Mouse (Mus musculus) forebrain, embryonic 12.5 days (tissue): ENCODE measurements at regions not wholly inside any gene's neighbourhood (a gene's known extent, or its start where the extent isn't known, plus 50 kb on each side); places are given as distances from the start of the nearest gene placed in this dataset.
A peak's percentile ranks its signal among the peaks of the same experiment; 100 is the strongest.

Experiments used
- ATAC-seq: fragments of 200-750 bp; cut with Nextera tagmentation; 2 replicates; pipeline ENCODE4 v1.8.0; 2017; ENCODE audit warnings: moderate TSS enrichment; ENCODE audit not compliant: low FRiP score
- H3K27ac ChIP-seq: fragments of 300-500 bp; sonication (generic); 2 replicates; pipeline ENCODE4 v1.5.1; 2016; ENCODE audit warnings: mild to moderate bottlenecking
- H3K27me3 ChIP-seq: fragments of 300-500 bp; sonication (generic); 2 replicates; pipeline ENCODE4 v1.6.1; 2016; ENCODE audit warnings: mild to moderate bottlenecking
- H3K36me3 ChIP-seq: fragments of 300-500 bp; sonication (generic); replicated peaks from 2 replicates; pipeline ENCODE4 v1.6.1; 2016; ENCODE audit warnings: mild to moderate bottlenecking
- H3K4me1 ChIP-seq: fragments of 300-500 bp; sonication (generic); 2 replicates; pipeline ENCODE4 v1.6.1; 2016
- H3K4me2 ChIP-seq: fragments of 300-500 bp; sonication (generic); 2 replicates; pipeline ENCODE4 v1.6.1; 2016; ENCODE audit warnings: mild to moderate bottlenecking, moderate library complexity
- H3K4me3 ChIP-seq: fragments of 300-500 bp; sonication (generic); replicated peaks from 2 replicates; pipeline ENCODE4 v1.5.1; 2016; ENCODE audit warnings: mild to moderate bottlenecking
- H3K9ac ChIP-seq: fragments of 300-500 bp; sonication (generic); 2 replicates; pipeline ENCODE4 v1.6.1; 2016; ENCODE audit warnings: mild to moderate bottlenecking
- H3K9me3 ChIP-seq: fragments of 300-500 bp; sonication (generic); 2 replicates; pipeline ENCODE4 v1.6.1; 2016
- WGBS: fragments of 180-500 bp; shearing (Covaris S2); methylation state at CpG from one replicate; pipeline ENCODE4 v1.1.7; 2016; 5-methylcytosine and 5-hydroxymethylcytosine counted together

DNA sequence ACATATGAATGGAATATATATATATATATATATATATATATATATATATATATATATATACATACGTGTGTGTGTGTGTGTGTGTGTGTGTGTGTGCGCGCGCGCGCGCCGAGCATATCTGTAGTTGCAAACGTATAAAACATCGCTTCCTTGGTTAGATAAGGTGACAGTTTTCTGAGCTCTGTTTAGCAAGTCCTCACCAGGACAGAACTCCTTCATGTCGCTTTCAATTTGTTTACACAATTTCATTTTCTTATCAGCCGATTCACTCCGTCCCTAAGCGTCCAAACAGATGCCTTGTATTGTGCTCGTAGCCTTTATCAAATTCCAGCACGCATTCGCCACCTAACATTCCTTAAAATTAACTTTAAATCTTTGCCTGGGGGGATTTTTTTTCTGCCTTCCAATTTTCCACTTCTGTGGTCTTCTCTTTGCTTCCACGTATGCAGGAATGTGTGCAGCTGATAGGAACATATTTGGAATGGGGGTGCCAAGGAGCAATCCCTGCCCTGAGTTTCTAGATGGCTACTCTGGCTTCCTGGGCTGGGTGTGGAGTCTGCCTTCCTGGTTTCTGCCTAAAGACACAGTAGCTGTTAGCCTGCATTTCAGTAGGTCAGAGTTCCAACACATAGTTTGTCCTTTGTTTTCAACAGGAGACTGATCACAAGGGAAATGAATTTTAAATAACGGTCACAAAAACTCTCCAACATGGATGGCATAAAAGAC, 575.7 kb downstream of the Robo2 start:
- Histone ChIP-seq H3K36me3 (no peaks in the 10 kb centered on the region), H3K4me2 (no peak overlapping the region), H3K9me3 (no peaks in the 10 kb centered on the region), H3K9ac (no peak overlapping the region), H3K4me3 (no peak overlapping the region), H3K4me1 (no peaks in the 10 kb centered on the region), H3K27ac (no peak overlapping the region), H3K27me3 (no peaks in the 10 kb centered on the region)
- 83% methylated on average over 19 of the region's 19 CpGs for WGBS
- ATAC-seq = no peak

DNA sequence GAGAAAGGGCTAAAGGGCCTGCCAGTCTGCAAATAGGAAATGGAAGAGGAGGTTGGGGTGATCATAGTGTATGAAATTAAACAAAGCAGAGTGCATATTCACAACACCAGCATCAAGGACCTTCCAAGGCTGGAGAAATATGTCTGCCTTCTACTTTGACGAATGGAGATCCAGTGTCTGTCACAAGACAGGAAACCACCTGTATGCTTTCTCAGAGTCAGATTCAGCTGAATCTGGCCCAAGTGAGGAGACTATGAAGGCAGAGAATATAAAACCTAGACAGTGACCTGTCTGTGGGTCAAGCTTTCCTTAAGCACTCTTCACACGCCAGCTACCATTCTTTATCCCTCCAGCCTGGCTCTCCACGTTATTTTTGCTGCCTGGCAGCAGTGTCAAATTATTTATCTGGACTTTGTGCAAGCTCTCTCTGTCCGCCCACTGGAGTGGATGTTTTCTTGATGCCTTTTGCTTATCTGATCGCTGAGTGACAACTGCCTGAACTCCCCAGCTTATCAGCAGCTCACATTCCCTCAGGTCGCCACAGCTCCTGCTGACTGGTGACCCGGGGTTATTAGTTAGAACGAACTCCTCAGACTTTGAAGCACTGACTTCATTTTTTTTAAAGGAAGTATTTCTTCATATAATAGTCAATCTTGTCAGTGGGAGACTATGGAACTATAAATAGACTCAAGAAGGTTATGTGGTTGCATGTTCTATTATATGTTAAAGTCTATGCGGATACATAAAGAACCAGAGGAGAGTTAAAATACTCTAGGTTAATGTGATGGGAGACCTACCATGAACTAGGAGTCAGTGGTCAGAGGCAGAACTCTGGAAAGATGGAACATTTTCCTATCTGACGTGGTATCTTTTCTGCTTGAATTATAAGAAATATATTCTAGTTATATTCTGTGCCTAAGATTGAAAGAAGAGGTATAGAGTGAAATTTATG, 590.0 kb downstream of the Robo2 start:
- ATAC-seq = no peak
- Histone ChIP-seq H3K4me2 (no peak overlapping the region), H3K9me3 (no peaks in the 10 kb centered on the region), H3K4me1 (no peaks in the 10 kb centered on the region), H3K27ac (no peak overlapping the region), H3K36me3 (no peaks in the 10 kb centered on the region), H3K9ac (no peak overlapping the region), H3K4me3 (no peak overlapping the region), H3K27me3 (no peaks in the 10 kb centered on the region)
- 76% methylated on average over 10 of the region's 10 CpGs for WGBS

DNA sequence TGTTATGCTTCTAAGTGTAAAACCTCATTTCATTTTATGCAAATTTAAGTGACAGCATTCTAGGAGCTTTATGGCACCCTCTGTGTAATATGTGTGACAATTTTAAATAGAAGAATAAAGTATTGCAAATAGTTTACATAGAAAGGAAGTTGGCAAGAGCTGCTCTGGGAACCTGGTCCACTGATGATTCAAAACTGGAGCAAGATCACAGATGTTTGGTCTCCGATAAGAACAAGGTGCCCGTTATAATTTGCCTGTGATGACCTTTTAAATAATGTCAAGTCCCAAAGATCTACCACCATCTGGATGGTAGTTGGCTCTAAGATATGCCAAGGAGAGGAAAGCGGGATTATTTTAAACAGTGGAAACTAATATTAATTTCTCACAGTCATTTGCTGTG, 607.1 kb downstream of the Robo2 start:
- no peak overlapping the region for H3K4me3 ChIP-seq
- no peaks in the 10 kb centered on the region for H3K27me3 ChIP-seq
- no peak overlapping the region for H3K9ac ChIP-seq
- no peak for ATAC-seq
- no peak overlapping the region for H3K27ac ChIP-seq
- H3K36me3 ChIP-seq = no peaks in the 10 kb centered on the region
- no peaks in the 10 kb centered on the region for H3K9me3 ChIP-seq
- no peaks in the 10 kb centered on the region for H3K4me1 ChIP-seq
- H3K4me2 ChIP-seq = no peak overlapping the region
- WGBS = 93% methylated on average over 3 of the region's 3 CpGs

DNA sequence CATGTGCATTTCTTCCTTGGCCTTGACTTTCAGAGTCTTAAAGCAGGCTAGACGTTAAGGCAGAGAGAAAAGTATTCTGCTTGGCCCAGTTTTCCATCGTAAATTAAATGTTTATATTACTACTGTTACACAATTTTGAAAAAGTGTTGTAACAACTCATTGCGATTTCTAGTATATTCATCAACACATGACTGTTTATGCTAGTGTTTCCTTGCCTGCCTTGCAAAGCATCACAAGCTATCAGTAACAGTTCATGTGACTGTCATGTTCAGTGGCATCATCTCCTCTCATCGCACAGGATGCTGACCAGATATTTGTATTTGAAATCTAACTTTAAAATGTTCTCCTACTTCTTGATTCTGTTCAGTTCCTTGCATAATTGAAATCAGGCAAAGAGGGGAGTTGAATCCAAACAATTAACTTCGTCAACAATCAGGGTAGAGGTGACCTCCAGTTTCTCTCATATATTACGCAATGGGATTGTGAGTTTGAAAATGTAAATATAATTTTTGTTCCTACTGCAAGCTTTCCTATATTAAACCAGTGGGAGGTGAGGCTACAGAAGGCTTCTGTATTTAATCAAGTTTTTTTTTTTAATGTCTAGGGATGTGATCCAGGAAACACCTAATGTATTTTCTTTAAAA, 615.0 kb downstream of the Robo2 start:
- H3K27me3 ChIP-seq = no peaks in the 10 kb centered on the region
- H3K4me1 ChIP-seq = no peaks in the 10 kb centered on the region
- H3K4me3 ChIP-seq = no peak overlapping the region
- ATAC-seq = no peak
- H3K36me3 ChIP-seq = no peaks in the 10 kb centered on the region
- no peak overlapping the region for H3K4me2 ChIP-seq
- H3K27ac ChIP-seq = no peak overlapping the region
- H3K9me3 ChIP-seq = no peaks in the 10 kb centered on the region
- H3K9ac ChIP-seq = no peak overlapping the region
- WGBS = 89% methylated on average over 6 of the region's 6 CpGs

DNA sequence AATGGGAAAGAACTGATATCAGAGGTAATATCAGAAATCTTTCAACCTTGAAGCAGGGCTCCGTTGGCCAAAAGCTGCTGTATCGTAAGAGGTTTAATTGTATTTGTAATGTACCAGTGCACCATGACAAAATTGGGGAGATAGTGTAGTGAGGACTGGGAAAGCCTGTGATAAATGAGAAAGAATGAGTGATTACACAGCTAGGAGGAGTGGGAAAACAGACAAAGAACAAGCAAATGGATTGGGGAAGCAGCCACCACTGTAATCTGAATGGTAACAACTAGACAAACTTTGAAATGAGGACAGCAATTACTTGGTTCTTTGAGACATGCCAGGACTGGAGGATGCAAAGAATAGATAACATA, 626.6 kb downstream of the Robo2 start:
- H3K4me2 ChIP-seq = no peak overlapping the region
- H3K27me3 ChIP-seq = no peaks in the 10 kb centered on the region
- no peak overlapping the region for H3K4me3 ChIP-seq
- H3K36me3 ChIP-seq = no peaks in the 10 kb centered on the region
- H3K4me1 ChIP-seq = no peaks in the 10 kb centered on the region
- H3K27ac ChIP-seq = no peak overlapping the region
- WGBS = 91% methylated on average over 2 of the region's 2 CpGs
- no peaks in the 10 kb centered on the region for H3K9me3 ChIP-seq
- no peak overlapping the region for H3K9ac ChIP-seq
- ATAC-seq = no peak

DNA sequence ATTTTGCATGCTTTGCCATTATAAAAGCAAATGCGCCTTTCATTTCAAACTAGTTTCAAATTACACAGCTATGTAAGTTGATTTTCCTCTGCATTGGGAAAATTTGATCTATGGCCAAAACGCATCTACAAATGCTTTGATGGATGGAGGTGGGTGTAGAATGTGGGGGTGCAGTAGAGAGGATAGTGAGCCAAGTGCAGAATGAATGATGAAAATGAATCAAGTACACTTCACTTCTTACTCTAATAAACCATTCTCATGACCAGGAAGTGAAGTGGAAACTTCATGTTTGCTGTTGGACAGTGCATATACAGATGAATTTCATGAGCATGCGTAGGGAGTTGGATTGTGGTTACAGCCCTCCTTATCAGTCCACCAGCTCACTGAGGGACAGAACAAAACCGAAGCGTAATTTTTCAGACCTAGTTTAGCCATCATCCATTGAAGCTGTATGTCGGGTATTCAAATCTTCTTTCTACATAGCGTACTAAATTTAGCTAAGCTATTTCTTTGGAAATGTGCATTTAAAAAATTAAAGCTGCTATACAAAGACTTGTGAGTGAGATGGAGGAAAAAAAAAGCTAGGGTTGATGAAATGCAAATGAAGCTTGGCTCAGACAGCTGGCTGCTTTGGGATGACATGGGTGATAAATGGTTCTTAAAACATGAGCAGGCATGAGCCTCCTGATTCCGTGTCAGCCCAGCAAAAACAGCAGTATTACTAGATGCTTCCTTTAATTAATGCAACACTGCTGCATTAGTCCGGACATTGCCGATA, 627.1 kb downstream of the Robo2 start:
- no peaks in the 10 kb centered on the region for H3K4me1 ChIP-seq
- H3K9me3 ChIP-seq = no peaks in the 10 kb centered on the region
- H3K36me3 ChIP-seq = no peaks in the 10 kb centered on the region
- H3K27me3 ChIP-seq = no peaks in the 10 kb centered on the region
- H3K4me2 ChIP-seq = no peak overlapping the region
- no peak overlapping the region for H3K9ac ChIP-seq
- WGBS = 88% methylated on average over 10 of the region's 10 CpGs
- no peak for ATAC-seq
- no peak overlapping the region for H3K4me3 ChIP-seq
- H3K27ac ChIP-seq = no peak overlapping the region

DNA sequence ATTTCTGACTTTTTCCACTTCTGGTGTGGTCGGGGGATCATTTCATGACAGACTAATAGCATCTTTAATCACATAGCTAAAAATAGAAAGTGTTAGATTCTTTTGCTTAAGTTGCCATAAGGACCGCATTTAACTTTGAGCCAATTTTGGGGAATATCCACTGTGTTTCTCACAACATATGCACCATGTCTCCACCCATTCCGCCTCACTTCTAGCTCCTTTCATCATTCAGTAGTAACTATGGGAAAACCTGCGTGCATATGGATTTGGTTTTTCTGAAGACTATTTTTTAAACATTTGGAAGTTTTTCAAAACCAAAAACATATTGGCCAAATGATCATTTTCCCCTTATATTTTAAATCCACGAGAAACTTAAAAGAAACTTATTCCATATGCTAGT, 639.2 kb downstream of the Robo2 start:
- 87% methylated on average over 5 of the region's 5 CpGs for WGBS
- Histone ChIP-seq H3K4me3 (no peak overlapping the region), H3K4me1 (no peaks in the 10 kb centered on the region)

DNA sequence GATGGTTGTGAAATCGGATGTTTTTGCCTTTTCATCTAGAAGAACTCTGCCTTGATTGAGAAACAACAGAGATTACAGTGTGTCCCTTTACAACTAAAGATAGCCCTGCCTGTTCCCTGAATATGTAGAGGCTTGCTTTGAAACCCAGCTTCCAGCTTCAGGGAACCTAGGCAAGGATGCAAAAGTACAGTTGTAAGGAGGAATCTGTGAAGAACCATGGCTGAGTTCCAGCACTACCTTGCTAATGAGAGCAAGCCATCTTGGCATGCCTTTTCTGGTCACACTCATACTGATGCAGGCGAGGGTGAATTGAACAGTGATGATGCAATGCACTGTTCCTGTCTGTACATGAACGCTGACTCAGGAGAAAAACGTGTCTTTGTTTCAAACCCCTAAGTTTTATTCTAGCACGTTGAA, 641.2 kb downstream of the Robo2 start:
- Histone ChIP-seq H3K9ac (no peak overlapping the region), H3K4me1 (no peaks in the 10 kb centered on the region), H3K36me3 (no peaks in the 10 kb centered on the region), H3K4me3 (no peak overlapping the region), H3K27me3 (no peaks in the 10 kb centered on the region), H3K9me3 (no peaks in the 10 kb centered on the region), H3K4me2 (no peak overlapping the region), H3K27ac (no peak overlapping the region)
- ATAC-seq = no peak
- 76% methylated on average over 5 of the region's 5 CpGs for WGBS

More for the DNA sequence above, 639.2 kb downstream of the Robo2 start:
- H3K9me3 ChIP-seq = no peaks in the 10 kb centered on the region
- no peak for ATAC-seq
- no peaks in the 10 kb centered on the region for H3K36me3 ChIP-seq
- H3K27ac ChIP-seq = no peak overlapping the region
- H3K27me3 ChIP-seq = no peaks in the 10 kb centered on the region
- H3K9ac ChIP-seq = no peak overlapping the region
- no peak overlapping the region for H3K4me2 ChIP-seq

DNA sequence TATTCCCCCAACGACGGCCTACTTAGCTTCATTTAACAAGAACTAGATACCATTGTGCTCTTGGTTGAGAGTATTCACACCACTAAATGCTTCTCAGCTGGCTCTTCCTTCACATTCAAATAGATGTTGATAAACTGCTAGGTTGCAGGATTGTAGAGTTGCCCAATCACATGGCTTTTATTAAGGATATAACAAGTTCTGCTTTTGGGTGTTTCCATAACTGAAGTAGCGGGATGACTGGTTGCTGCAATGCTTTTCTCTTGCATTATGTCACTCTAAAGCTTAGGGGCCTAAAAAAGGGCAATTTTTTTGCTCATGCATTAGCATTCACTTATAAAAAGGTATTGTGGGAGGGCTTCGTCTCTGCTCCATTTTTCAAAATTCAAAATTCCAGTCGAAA, 641.9 kb downstream of the Robo2 start:
- Histone ChIP-seq H3K9ac (no peak overlapping the region), H3K4me3 (no peak overlapping the region), H3K9me3 (no peaks in the 10 kb centered on the region), H3K27me3 (no peaks in the 10 kb centered on the region), H3K4me1 (no peaks in the 10 kb centered on the region), H3K27ac (no peak overlapping the region), H3K36me3 (no peaks in the 10 kb centered on the region), H3K4me2 (no peak overlapping the region)
- ATAC-seq = no peak
- 84% methylated on average over 5 of the region's 5 CpGs for WGBS

DNA sequence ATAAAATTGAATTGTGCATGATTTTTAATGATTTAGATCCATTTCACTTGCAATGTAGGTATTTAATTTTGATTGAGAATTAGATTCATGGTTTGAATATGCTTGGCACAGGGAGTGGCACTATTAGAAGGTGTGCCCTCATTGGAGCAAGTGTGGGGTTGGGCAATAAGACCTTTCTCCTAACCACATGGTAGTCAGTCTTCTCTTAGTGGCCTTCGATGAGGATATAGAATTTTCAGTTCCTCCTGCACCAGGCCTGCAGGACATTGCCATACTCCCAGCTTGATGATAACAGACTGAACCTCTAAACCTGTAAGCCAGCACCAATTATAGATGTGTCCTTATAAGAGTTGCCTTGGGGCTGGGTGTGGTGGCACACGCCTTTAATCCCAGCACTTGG, 642.9 kb downstream of the Robo2 start:
- no peak overlapping the region for H3K4me3 ChIP-seq
- ATAC-seq = no peak
- no peak overlapping the region for H3K4me2 ChIP-seq
- 94% methylated on average over 2 of the region's 2 CpGs for WGBS
- H3K9ac ChIP-seq = no peak overlapping the region
- H3K4me1 ChIP-seq = no peaks in the 10 kb centered on the region
- H3K9me3 ChIP-seq = no peaks in the 10 kb centered on the region
- no peak overlapping the region for H3K27ac ChIP-seq
- H3K27me3 ChIP-seq = no peaks in the 10 kb centered on the region
- no peaks in the 10 kb centered on the region for H3K36me3 ChIP-seq

DNA sequence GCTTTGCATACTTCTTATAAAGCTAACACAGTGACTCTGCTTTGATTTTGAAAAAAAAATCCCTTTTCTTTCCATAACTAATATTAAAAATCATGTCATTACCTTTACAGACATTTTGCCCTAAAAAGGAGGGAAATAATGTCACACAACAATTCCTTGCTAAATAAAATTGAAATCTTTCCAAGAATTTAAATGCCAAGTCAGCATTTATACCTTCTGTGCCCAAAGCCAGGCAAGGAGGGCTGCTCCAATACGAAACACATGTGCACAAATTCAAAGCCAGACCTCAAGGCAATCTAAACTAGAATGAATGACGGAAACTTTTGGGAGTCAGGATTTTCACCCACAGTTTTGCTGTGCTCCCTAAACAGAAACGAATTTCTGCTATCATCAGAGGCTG, 646.4 kb downstream of the Robo2 start:
- no peaks in the 10 kb centered on the region for H3K4me1 ChIP-seq
- H3K36me3 ChIP-seq = no peaks in the 10 kb centered on the region
- no peaks in the 10 kb centered on the region for H3K9me3 ChIP-seq
- no peak overlapping the region for H3K9ac ChIP-seq
- H3K27ac ChIP-seq = no peak overlapping the region
- no peak for ATAC-seq
- H3K4me3 ChIP-seq = no peak overlapping the region
- WGBS = 86% methylated on average over 3 of the region's 3 CpGs
- no peaks in the 10 kb centered on the region for H3K27me3 ChIP-seq
- no peak overlapping the region for H3K4me2 ChIP-seq

DNA sequence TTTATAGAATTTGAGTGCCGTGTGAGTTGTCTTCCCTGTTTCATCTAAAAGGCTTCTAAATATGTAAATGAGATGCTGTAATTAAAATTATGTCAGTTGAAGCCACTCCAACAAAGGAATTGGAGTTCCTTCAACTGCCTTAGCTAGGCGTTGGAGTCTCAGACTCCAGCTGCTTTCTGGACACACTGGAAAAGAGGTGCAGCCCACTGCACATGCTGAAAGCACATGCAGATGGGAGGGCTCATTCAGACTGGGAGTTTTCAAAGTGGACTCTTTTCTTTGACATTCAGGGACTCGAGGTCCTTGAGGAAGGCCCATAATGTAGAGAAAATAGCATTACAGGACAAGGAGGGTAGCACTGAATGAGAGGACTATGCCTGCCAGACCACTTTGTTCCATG, 650.7 kb downstream of the Robo2 start:
- H3K36me3 ChIP-seq = no peaks in the 10 kb centered on the region
- 0 out of 2 replicates have a peak, but pooled peaks have one; percentile 55 for ATAC-seq
- H3K4me1 ChIP-seq = peaks cover 2% of the 10 kb centered on the region; the same call in 1 of the 2 replicates
- no peak overlapping the region for H3K27ac ChIP-seq
- WGBS = 34% methylated on average over 3 of the region's 3 CpGs
- H3K9me3 ChIP-seq = no peaks in the 10 kb centered on the region
- no peak overlapping the region for H3K9ac ChIP-seq
- no peak overlapping the region for H3K4me3 ChIP-seq
- no peaks in the 10 kb centered on the region for H3K27me3 ChIP-seq
- no peak overlapping the region for H3K4me2 ChIP-seq
